Mouse (Mus musculus) adrenal gland, adult 2 months (tissue): ENCODE measurements around the gene Txlnb. TPM values are rescaled to one million over a fixed set of nuclear protein-coding genes. Genes with fewer than 3 reads are reported as not detected.
"Not testable (repeated sequence)": the region's sequence is repeated elsewhere in the genome, so short reads cannot be mapped to it uniquely, and the experiment has no call there.

ENCODE experiments used
- DNase-seq: peaks from one replicate; pipeline ENCODE4 v3.0.0; 2021
- long read RNA-seq: library from polyadenylated mRNA; stranded (forward); transcript quantifications from one replicate; pipeline ENCODE4 v2.0.0, GENCODE M21; 2021
- polyA plus RNA-seq: library from polyadenylated mRNA; depleted of rRNA; stranded (reverse); fragments of >200 nt; gene quantifications from 2 replicates; pipeline ENCODE4 v1.2.3, GENCODE M21; 2012; rRNA removed
- total RNA-seq, 2 experiments: library from RNA; stranded (reverse); gene quantifications; 2 replicates each; pipeline ENCODE4 v1.2.3; 2021

Gene Txlnb
- under 1 TPM; 0.52 to 0.79 TPM for total RNA-seq
- 0.13 and 0.21 TPM in 2 replicates for polyA plus RNA-seq
- long read RNA-seq, full-length matches to known transcripts = 1 of 1 reads
- long read RNA-seq, partial matches to known transcripts = 0 of 1 reads
- long read RNA-seq, other reads (novel, unspliced or antisense) = 0 of 1 reads

GRCm38 (mm10) chr10:17795767-17796631, at the start of gene Txlnb:
Gene Txlnb (plus strand): TSS chr10:17796226.
- peak; percentile 68 for DNase-seq

- no peak for DNase-seq
Observed at GRCm38 (mm10) chr10:17752478-17752877, 43.5 kb upstream of the Txlnb start.

- DNase-seq = no peak
Observed at GRCm38 (mm10) chr10:17759772-17760171, 36.3 kb upstream of the Txlnb start.

GRCm38 (mm10) chr10:17760750-17761613, 35.0 kb upstream of the Txlnb start:
- DNase-seq = peak; percentile 13

- no peak for DNase-seq
Observed at GRCm38 (mm10) chr10:17761652-17762051, 34.4 kb upstream of the Txlnb start.

- no peak for DNase-seq
Observed at GRCm38 (mm10) chr10:17762946-17763345, 33.1 kb upstream of the Txlnb start.

- DNase-seq = no peak
Observed at GRCm38 (mm10) chr10:17769856-17770255, 26.2 kb upstream of the Txlnb start.

- DNase-seq = peak; percentile 18
Observed at GRCm38 (mm10) chr10:17772364-17772763, 23.7 kb upstream of the Txlnb start.

- DNase-seq = no peak
Observed at GRCm38 (mm10) chr10:17774366-17774765, 21.7 kb upstream of the Txlnb start.

- no peak for DNase-seq
Observed at GRCm38 (mm10) chr10:17775079-17775478, 20.9 kb upstream of the Txlnb start.

- not testable (repeated sequence) for DNase-seq
Observed at GRCm38 (mm10) chr10:17776684-17777083, 19.3 kb upstream of the Txlnb start.

GRCm38 (mm10) chr10:17786771-17787170, 9.3 kb upstream of the Txlnb start:
- no peak for DNase-seq

- no peak for DNase-seq
Observed at GRCm38 (mm10) chr10:17787938-17788337, 8.1 kb upstream of the Txlnb start.

GRCm38 (mm10) chr10:17788347-17788746, 7.7 kb upstream of the Txlnb start:
- DNase-seq = no peak

GRCm38 (mm10) chr10:17793926-17794325, 2.1 kb upstream of the Txlnb start:
- peak; percentile 36 for DNase-seq

GRCm38 (mm10) chr10:17794443-17794842, 1.6 kb upstream of the Txlnb start:
- no peak for DNase-seq

- no peak for DNase-seq
Observed at GRCm38 (mm10) chr10:17795227-17795626, 799 bp upstream of the Txlnb start.

- no peak for DNase-seq
Observed at GRCm38 (mm10) chr10:17796846-17797631, 1.0 kb downstream of the Txlnb start.

GRCm38 (mm10) chr10:17797681-17798080, 1.7 kb downstream of the Txlnb start:
- DNase-seq = no peak

GRCm38 (mm10) chr10:17801788-17802187, 5.8 kb downstream of the Txlnb start:
- DNase-seq = no peak

GRCm38 (mm10) chr10:17808526-17808925, 12.5 kb downstream of the Txlnb start:
- no peak for DNase-seq

- no peak for DNase-seq
Observed at GRCm38 (mm10) chr10:17815052-17815451, 19.0 kb downstream of the Txlnb start.
